ENCODE assay signal across 8 mouse cellular contexts in genomic region chr4:24896829-24897228, GRCm38 (mm10). TPM values are rescaled to one million over a fixed set of nuclear protein-coding genes. Genes with fewer than 3 reads are reported as not detected.
DNase-seq lines count a peak whose midpoint lies in the region; ATAC-seq and TF ChIP-seq lines count a peak whose summit lies in the region.

No protein-coding gene starts in this region.

- H3K4me1 ChIP-seq in heart, adult 2 months (ENCODE audit: control insufficient read depth, insufficient read depth, low read length) = peaks cover 2% of the 10 kb centered on the region
- H3K4me1 ChIP-seq in heart, embryonic 15.5 days (replicated peaks) = peaks cover 12% of the 10 kb centered on the region
- peaks cover 11% of the 10 kb centered on the region for H3K4me1 ChIP-seq in liver, embryonic 12.5 days

- DNase-seq in heart, adult 2 months = no peak
- DNase-seq in heart, postnatal 25 days (ENCODE audit: low spot score) = no peak
- DNase-seq in CD4-positive, CD25-positive, alpha-beta regulatory T cell, adult 2 months (ENCODE audit: low read depth, low spot score) = peak; percentile 62
- DNase-seq in c-Kit-positive CD71-positive TER-119-positive erythroid progenitor cells, embryonic 14.5 days (ENCODE audit: low spot score) = peak; percentile 58
- DNase-seq in thymus, postnatal 4 days = no peak

- WGBS in heart, adult 2 months = 0% methylated on average over 1 of the region's 1 CpGs
- WGBS in heart, embryonic 15.5 days = 0% methylated on average over 1 of the region's 1 CpGs
- WGBS in liver, embryonic 12.5 days (ENCODE audit: insufficient replicate concordance) = 0% methylated on average over 1 of the region's 1 CpGs

- H3K9ac ChIP-seq in heart, adult 2 months (ENCODE audit: low read depth, low read length) = no peak overlapping the region
- H3K9ac ChIP-seq in heart, embryonic 15.5 days = no peak overlapping the region
- H3K9ac ChIP-seq in liver, embryonic 12.5 days = no peak overlapping the region; the same call in 1 of the 2 replicates

- H3K36me3 ChIP-seq in heart, adult 2 months (ENCODE audit: control insufficient read depth, insufficient read depth, low read length) = peaks cover 5% of the 10 kb centered on the region
- H3K36me3 ChIP-seq in heart, embryonic 15.5 days = peaks cover 15% of the 10 kb centered on the region
- H3K36me3 ChIP-seq in liver, embryonic 12.5 days = peaks cover 15% of the 10 kb centered on the region

- no peak overlapping the region; the same call in 1 of the 2 replicates for H3K4me3 ChIP-seq in heart, adult 2 months
- H3K4me3 ChIP-seq in heart, embryonic 15.5 days = no peak overlapping the region
- H3K4me3 ChIP-seq in liver, embryonic 12.5 days = peak overlapping the region; percentile 70; the same call in 1 of the 2 replicates

- no peak for ATAC-seq in heart, embryonic 15.5 days (replicated peaks; ENCODE audit: insufficient number of reproducible peaks, insufficient read depth, low FRiP score, low read depth)
- ATAC-seq in liver, embryonic 12.5 days = no peak
- ATAC-seq in neutrophil, adult 5-6 weeks (ENCODE audit: extremely low read depth, insufficient number of reproducible peaks, low FRiP score, poor library complexity, severe bottlenecking) = peak; percentile 55; the same call in 1 of the 2 replicates

- TF ChIP-seq EP300 in heart, adult 2 months (IDR thresholded peaks at IDR 0.05; ENCODE audit: insufficient read depth, low read depth, low read length) = no peak

- peak; percentile 79 for TF ChIP-seq CTCF in heart, adult 2 months (IDR thresholded peaks at IDR 0.05)

- no peak for TF ChIP-seq POLR2A in heart, adult 2 months (IDR thresholded peaks at IDR 0.05; ENCODE audit: insufficient read depth, low read depth, low read length)

- peak overlapping the region; percentile 89; the same call in 1 of the 2 replicates for H3K4me2 ChIP-seq in heart, embryonic 15.5 days
- peak overlapping the region; percentile 88 for H3K4me2 ChIP-seq in liver, embryonic 12.5 days

- intact Hi-C loops in heart, adult 2 months (cut with DNase I) = loop anchor here (1.0 to 10.0 kb wide), 6 partner anchors 46 to 1438 kb away; partner anchors contain the start of genes Gpr63, Klhl32, Mms22l and Ufl1
- intact Hi-C loops in heart, postnatal 25 days (cut with DNase I) = loop anchor here (10.0 kb wide), 2 partner anchors 388 to 402 kb away; partner anchors contain the start of genes Mms22l and Ufl1

- no peaks in the 10 kb centered on the region for H3K27me3 ChIP-seq in heart, adult 2 months (ENCODE audit: control insufficient read depth, insufficient read depth, low read length)
- H3K27me3 ChIP-seq in heart, embryonic 15.5 days = no peaks in the 10 kb centered on the region
- no peaks in the 10 kb centered on the region for H3K27me3 ChIP-seq in liver, embryonic 12.5 days (replicated peaks)

- H3K27ac ChIP-seq in heart, adult 2 months = no peak overlapping the region
- no peak overlapping the region for H3K27ac ChIP-seq in heart, embryonic 15.5 days
- no peak overlapping the region for H3K27ac ChIP-seq in liver, embryonic 12.5 days

- no peaks in the 10 kb centered on the region for H3K9me3 ChIP-seq in heart, embryonic 15.5 days (replicated peaks)
- no peaks in the 10 kb centered on the region for H3K9me3 ChIP-seq in liver, embryonic 12.5 days (replicated peaks)

- H3K79me2 ChIP-seq in heart, adult 2 months (replicated peaks; ENCODE audit: control insufficient read depth, insufficient read depth, low read length) = no peaks in the 10 kb centered on the region

RNA-seq across cellular contexts. Expression of gene Ndufaf4, which starts 1.1 kb away (rescaled TPM):
- 10 to 100 TPM; 73.2 to 79.2 TPM for total RNA-seq in heart, adult 2 months (2021)
- 7.5 and 17.5 TPM in 2 replicates for polyA plus RNA-seq in heart, adult 2 months (2012; rRNA removed)
- 10 to 100 TPM; 67.2 to 74.2 TPM for total RNA-seq in heart, postnatal 25 days (2021)
- 62.5 and 81.9 TPM in 2 replicates for polyA plus RNA-seq in heart, embryonic 15.5 days (2015; fragmentation: Nextera tagmentation; extraction: Ambion mirVana)
- polyA plus RNA-seq in liver, embryonic 12.5 days (2016; fragmentation: Nextera tagmentation; extraction: Ambion mirVana) = 57.7 and 59.8 TPM in 2 replicates
- total RNA-seq in neutrophil, adult 5-6 weeks (2017) = 9.0 and 10.6 TPM in 2 replicates

RNA-seq across cellular contexts. Expression of gene Klhl32, which starts 45.9 kb away (rescaled TPM):
- 1 to 10 TPM in 1 of 2 experiments, under 1 TPM in 1; 0.91 to 1.5 TPM for total RNA-seq in heart, adult 2 months (2021)
- polyA plus RNA-seq in heart, adult 2 months (2012; rRNA removed) = 2.1 and 3.0 TPM in 2 replicates
- total RNA-seq in heart, postnatal 25 days (2021) = 1 to 10 TPM in 1 of 2 experiments, under 1 TPM in 1; 0.73 to 1.2 TPM
- polyA plus RNA-seq in heart, embryonic 15.5 days (2015; fragmentation: Nextera tagmentation; extraction: Ambion mirVana) = 3.5 and 4.1 TPM in 2 replicates
- polyA plus RNA-seq in liver, embryonic 12.5 days (2016; fragmentation: Nextera tagmentation; extraction: Ambion mirVana) = 0.17 and 0.24 TPM in 2 replicates
- 0.23 TPM in 1 of 2 replicates, not detected in the other for total RNA-seq in neutrophil, adult 5-6 weeks (2017)

Comparison
In these comparisons a context has a peak if more than half of its experiments do, and no peak if none do; other contexts are left out.
1. DNase-seq: peak in CD4-positive, CD25-positive, alpha-beta regulatory T cell, adult 2 months (single experiment) and c-Kit-positive CD71-positive TER-119-positive erythroid progenitor cells, embryonic 14.5 days (single experiment); none in heart, adult 2 months (0 of 2), heart, postnatal 25 days (single experiment) and thymus, postnatal 4 days (single experiment).